Mouse (Mus musculus) stomach, postnatal 0 days (tissue): ENCODE data around the gene Atp6v1g3. TPM values are rescaled to one million over a fixed set of nuclear protein-coding genes. Genes with fewer than 3 reads are reported as not detected.

ENCODE experiments used
- ATAC-seq: fragments of 200-750 bp; cut with Nextera tagmentation; 2 replicates; pipeline ENCODE4 v1.8.0; 2017; ENCODE audit not compliant: low FRiP score, low TSS enrichment
- DNase-seq: peaks from one replicate; pipeline ENCODE4 v3.0.0-alpha.2; 2016; ENCODE audit warnings: low spot score
- H3K27ac ChIP-seq: fragments of 300-500 bp; sonication (generic); replicated peaks from 2 replicates; pipeline ENCODE4 v1.5.1; 2014; ENCODE audit warnings: mild to moderate bottlenecking, control low read depth
- H3K27me3 ChIP-seq: fragments of 300-500 bp; sonication (generic); 2 replicates; pipeline ENCODE4 v1.6.1; 2014; ENCODE audit warnings: low read length; ENCODE audit not compliant: control insufficient read depth, insufficient read depth
- H3K36me3 ChIP-seq: fragments of 300-500 bp; sonication (generic); 2 replicates; pipeline ENCODE4 v1.6.1; 2014; ENCODE audit warnings: low read length, mixed read lengths; ENCODE audit not compliant: control insufficient read depth, insufficient read depth
- H3K4me1 ChIP-seq: fragments of 300-500 bp; sonication (generic); replicated peaks from 2 replicates; pipeline ENCODE4 v1.6.1; 2014; ENCODE audit warnings: antibody characterized with exemption; ENCODE audit not compliant: control insufficient read depth, insufficient read depth
- H3K4me2 ChIP-seq: fragments of 300-500 bp; sonication (generic); replicated peaks from 2 replicates; pipeline ENCODE4 v1.6.1; 2014; ENCODE audit warnings: low read depth, mild to moderate bottlenecking, control low read depth, moderate library complexity
- H3K4me3 ChIP-seq: fragments of 300-500 bp; sonication (generic); 2 replicates; pipeline ENCODE4 v1.5.1; 2014; ENCODE audit warnings: low read depth, low read length, control low read depth
- H3K9ac ChIP-seq: fragments of 300-500 bp; sonication (generic); 2 replicates; pipeline ENCODE4 v1.6.1; 2014; ENCODE audit warnings: mild to moderate bottlenecking, low read length, control low read depth, mixed read lengths
- H3K9me3 ChIP-seq: fragments of 300-500 bp; sonication (generic); 2 replicates; pipeline ENCODE4 v1.6.1; 2016; ENCODE audit warnings: low read length; ENCODE audit not compliant: control insufficient read depth
- CTCF ChIP-seq: IDR thresholded peaks from 2 replicates; pipeline ENCODE4 v1.5.1; 2016; ENCODE audit warnings: antibody characterized with exemption, low read depth, mild to moderate bottlenecking, moderate library complexity
- EP300 ChIP-seq: optimal IDR thresholded peaks from 2 replicates; pipeline ENCODE3; 2016; ENCODE audit warnings: antibody characterized with exemption
- WGBS: fragments of 180-500 bp; shearing (Covaris S2); extraction: QIAGEN DNeasy Blood & Tissue Kit; methylation state at CpG from one replicate; pipeline ENCODE4 v1.1.7; 2014; 5-methylcytosine and 5-hydroxymethylcytosine counted together
- polyA plus RNA-seq: library from polyadenylated mRNA; unstranded; fragments of >200 nt; fragmentation: Nextera tagmentation; extraction: Ambion mirVana; gene quantifications from 2 replicates; pipeline ENCODE4 v1.2.1, GENCODE M21; 2015

Atp6v1g3 gene
- polyA plus RNA-seq, 1 experiment from 2014 or later = not detected

- Histone ChIP-seq H3K4me2 (no peak overlapping the region), H3K4me1 (no peaks in the 10 kb centered on the region), H3K4me3 (no peak overlapping the region), H3K36me3 (no peaks in the 10 kb centered on the region), H3K9ac (no peak overlapping the region), H3K27me3 (no peaks in the 10 kb centered on the region), H3K9me3 (no peaks in the 10 kb centered on the region), H3K27ac (no peak overlapping the region)
- no peak for ATAC-seq
- no peak for DNase-seq
- WGBS = 97% methylated on average over 2 of the region's 2 CpGs
- TF ChIP-seq EP300 = no peak
These were observed 29.2 kb downstream of the Atp6v1g3 start for GRCm38 (mm10) chr1:138302756-138303155.

- no peak for DNase-seq
- Histone ChIP-seq H3K36me3 (no peaks in the 10 kb centered on the region), H3K4me3 (no peak overlapping the region), H3K4me2 (no peak overlapping the region), H3K9ac (no peak overlapping the region), H3K27ac (no peak overlapping the region), H3K9me3 (no peaks in the 10 kb centered on the region), H3K4me1 (no peaks in the 10 kb centered on the region), H3K27me3 (no peaks in the 10 kb centered on the region)
- WGBS = 82% methylated on average over 1 of the region's 1 CpGs
- no peak for TF ChIP-seq CTCF
- TF ChIP-seq EP300 = no peak
- no peak for ATAC-seq
These were observed 29.8 kb downstream of the Atp6v1g3 start for GRCm38 (mm10) chr1:138303296-138303695.

GRCm38 (mm10) chr1:138304141-138304915, 30.8 kb downstream of the Atp6v1g3 start:
- H3K4me2 ChIP-seq = no peak overlapping the region

GRCm38 (mm10) chr1:138322657-138323056, 49.1 kb downstream of the Atp6v1g3 start:
- Histone ChIP-seq H3K4me1 (no peaks in the 10 kb centered on the region), H3K27ac (no peak overlapping the region), H3K36me3 (no peaks in the 10 kb centered on the region), H3K27me3 (no peaks in the 10 kb centered on the region), H3K4me3 (no peak overlapping the region), H3K4me2 (no peak overlapping the region), H3K9me3 (no peaks in the 10 kb centered on the region), H3K9ac (no peak overlapping the region)
- ATAC-seq (no peak), DNase-seq (no peak)
- no peak for TF ChIP-seq CTCF
- no peak for TF ChIP-seq EP300
- 34% methylated on average over 3 of the region's 3 CpGs for WGBS

More at GRCm38 (mm10) chr1:138304141-138304915, 30.8 kb downstream of the Atp6v1g3 start:
- DNase-seq (no peak), ATAC-seq (0 out of 2 replicates have a peak, but pooled peaks have one; percentile 35)
- 63% methylated on average over 8 of the region's 8 CpGs for WGBS
- Histone ChIP-seq H3K9ac (no peak overlapping the region), H3K4me3 (no peak overlapping the region), H3K4me1 (no peaks in the 10 kb centered on the region), H3K36me3 (no peaks in the 10 kb centered on the region), H3K27me3 (no peaks in the 10 kb centered on the region), H3K27ac (no peak overlapping the region), H3K9me3 (no peaks in the 10 kb centered on the region)
- TF ChIP-seq EP300 = no peak
- TF ChIP-seq CTCF = no peak

GRCm38 (mm10) chr1:138323076-138323630, 49.6 kb downstream of the Atp6v1g3 start:
- H3K4me3 ChIP-seq = no peak overlapping the region
- TF ChIP-seq CTCF (no peak), EP300 (no peak)
- H3K9me3 ChIP-seq = no peaks in the 10 kb centered on the region
- DNase-seq = no peak
- H3K36me3 ChIP-seq = no peaks in the 10 kb centered on the region
- no peaks in the 10 kb centered on the region for H3K4me1 ChIP-seq
- 75% methylated on average over 4 of the region's 4 CpGs for WGBS
- H3K27ac ChIP-seq = no peak overlapping the region
- no peaks in the 10 kb centered on the region for H3K27me3 ChIP-seq
- no peak for ATAC-seq
- no peak overlapping the region for H3K4me2 ChIP-seq
- no peak overlapping the region for H3K9ac ChIP-seq

- no peak overlapping the region for H3K4me3 ChIP-seq
- TF ChIP-seq EP300 = no peak
- no peak for TF ChIP-seq CTCF
- H3K27ac ChIP-seq = no peak overlapping the region
- no peaks in the 10 kb centered on the region for H3K36me3 ChIP-seq
- DNase-seq = no peak
- 38% methylated on average over 4 of the region's 4 CpGs for WGBS
- no peaks in the 10 kb centered on the region for H3K27me3 ChIP-seq
- H3K9ac ChIP-seq = no peak overlapping the region
- H3K4me1 ChIP-seq = no peaks in the 10 kb centered on the region
- no peak for ATAC-seq
- no peaks in the 10 kb centered on the region for H3K9me3 ChIP-seq
- no peak overlapping the region for H3K4me2 ChIP-seq
These were observed 52.6 kb downstream of the Atp6v1g3 start for GRCm38 (mm10) chr1:138326091-138326490.
